Mouse (Mus musculus) left cerebral cortex, adult 18-20 months (tissue): ENCODE data around the gene Slco2a1. TPM values are rescaled to one million over a fixed set of nuclear protein-coding genes. Genes with fewer than 3 reads are reported as not detected.
"Not testable (repeated sequence)": the region's sequence is repeated elsewhere in the genome, so short reads cannot be mapped to it uniquely, and the experiment has no call there.

Experiments
- DNase-seq, 2 experiments: peaks; one replicate each; pipeline ENCODE4 v3.0.0; 2021 to 2022; ENCODE audit warnings: low spot score in 2 of 2, mixed read lengths in 1 of 2
- total RNA-seq, 2 experiments: library from RNA; stranded (reverse); gene quantifications; 2 replicates each; pipeline ENCODE4 v1.2.3; 2021

The Slco2a1 gene
- total RNA-seq, 2 experiments from 2014 or later: 1.1 to 1.5 TPM

DNA sequence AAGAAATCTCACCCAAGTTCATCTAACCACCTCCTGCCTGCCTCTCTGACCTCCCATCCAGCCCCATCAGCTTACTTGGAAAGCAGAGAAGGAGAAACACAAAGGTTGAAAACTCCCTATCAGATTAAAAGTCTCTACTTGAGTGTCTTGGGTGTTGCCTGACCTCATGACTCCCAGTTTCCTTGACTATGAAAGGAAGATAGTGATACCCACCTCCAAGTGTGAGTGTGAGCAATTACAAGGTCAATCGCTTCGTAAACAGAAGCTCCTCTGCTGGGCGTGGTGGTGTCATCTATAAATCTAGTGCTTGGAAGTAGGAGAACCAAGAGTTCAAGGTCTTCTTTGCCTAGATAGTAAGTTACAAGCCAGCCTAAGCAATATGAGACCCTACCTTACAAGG lies 91.7 kb downstream of the Slco2a1 start:
- DNase-seq: no peak

DNA sequence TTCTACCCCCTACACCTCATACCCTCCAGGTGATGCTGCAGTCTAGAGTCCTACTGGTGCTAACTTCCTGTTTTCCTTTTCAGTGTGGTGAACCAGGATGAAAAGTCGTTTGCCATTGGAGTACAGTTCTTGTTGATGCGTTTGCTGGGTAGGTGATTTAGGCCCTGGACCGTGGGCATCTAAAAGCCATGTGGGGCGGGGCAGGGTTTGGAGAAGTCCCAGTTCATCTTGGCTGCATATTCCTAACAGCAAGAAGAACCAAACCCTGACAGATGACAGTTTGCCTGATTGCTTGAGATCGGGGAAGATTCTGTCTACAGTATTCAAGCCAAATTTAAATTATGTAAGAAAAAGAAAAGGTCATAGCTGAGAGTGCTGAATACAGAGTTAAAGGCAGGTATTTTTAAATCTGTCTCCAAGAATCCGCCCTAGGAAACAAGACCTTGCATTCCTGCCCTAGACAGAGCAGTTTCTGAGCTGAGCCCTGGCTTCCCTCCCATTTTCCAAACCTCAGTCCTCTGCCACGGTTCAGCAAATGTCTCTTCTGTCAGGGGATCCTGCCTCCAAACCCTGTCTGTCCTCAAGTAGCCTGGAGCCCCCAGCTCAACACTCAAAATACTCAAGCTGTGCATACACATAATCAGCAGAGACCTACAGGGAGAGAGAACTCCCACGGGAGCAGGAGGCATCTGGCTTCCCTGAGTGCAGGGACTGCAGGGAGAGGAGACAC lies 93.9 kb downstream of the Slco2a1 start:
- DNase-seq: no peak

DNA sequence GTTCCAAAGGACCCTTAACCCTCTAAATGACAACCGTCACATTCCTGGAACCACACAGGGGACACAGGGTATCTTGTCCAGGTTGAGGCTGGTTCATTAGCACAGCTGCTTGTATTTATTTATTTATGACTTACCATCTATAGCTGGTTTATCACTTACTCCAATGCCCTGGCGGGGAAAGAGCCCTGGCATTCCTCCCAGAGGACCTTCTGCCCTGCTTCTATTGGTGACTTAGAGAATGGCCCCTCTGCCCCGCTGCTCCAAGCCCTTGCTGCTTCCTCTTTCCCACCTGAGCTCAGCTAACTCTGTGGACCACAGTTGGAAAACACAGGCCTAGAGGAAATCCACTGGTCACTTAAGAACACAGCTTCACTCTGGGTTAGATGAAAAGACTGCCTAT lies 94.9 kb downstream of the Slco2a1 start:
- no peak for DNase-seq

DNA sequence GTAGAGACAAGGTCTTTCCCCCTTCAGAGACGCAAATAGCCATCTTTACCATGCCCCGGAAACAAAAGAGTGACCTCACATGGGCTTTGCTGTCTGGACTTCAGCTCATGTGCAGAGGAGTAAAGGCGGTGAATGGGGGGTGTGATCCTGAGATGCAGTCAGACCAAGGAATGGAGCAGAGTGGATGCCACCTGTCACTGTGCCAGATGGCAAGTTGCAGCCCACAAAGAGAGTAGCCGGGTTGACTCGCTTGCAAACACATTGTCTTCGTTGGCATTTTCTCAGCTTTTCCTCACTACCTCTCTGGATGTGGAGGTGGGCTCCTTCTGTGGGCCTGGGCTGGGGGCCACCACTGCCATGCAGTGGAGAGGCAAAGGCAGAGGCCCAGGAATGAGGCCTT lies 98.2 kb downstream of the Slco2a1 start:
- DNase-seq: no peak

DNA sequence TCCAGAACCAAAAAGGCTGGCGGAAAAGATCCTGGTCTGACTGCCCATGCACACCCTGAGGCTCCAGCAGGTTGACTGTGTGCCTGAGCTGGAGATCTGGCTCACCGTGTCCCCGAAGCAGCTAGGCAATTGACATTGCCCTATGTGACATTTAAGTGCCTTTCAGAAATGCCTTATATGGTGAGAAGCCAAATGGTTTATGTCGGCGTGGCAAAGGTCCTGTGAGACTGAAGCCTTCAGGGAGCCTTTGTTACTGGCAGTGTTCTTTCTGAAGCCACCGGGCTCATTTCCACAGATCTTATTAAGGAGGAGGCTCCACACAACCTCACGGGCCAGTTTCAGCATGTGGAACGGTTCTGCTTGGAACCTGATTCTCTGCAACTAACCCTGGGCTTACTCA lies 98.8 kb downstream of the Slco2a1 start:
- DNase-seq: no peak

DNA sequence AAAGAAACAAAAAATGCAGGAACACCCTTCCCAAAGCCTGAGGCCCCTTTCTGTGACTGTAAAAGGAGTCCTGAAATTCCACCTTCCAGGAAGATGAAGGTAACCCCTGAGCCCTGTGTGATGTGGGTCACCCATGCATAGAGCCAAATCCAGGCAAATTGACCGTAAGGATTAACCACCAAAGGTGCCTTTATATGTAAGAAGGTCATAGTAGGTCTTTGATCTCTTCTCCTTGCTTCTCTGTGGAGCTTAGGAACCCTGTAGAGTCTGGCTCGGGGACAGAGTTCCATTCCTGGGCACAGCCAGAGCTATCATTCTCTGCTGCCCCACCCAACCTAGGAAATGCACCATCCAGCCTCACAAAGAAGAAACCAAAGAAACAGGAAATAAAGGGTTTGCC lies 100.1 kb downstream of the Slco2a1 start:
- DNase-seq: no peak

DNA sequence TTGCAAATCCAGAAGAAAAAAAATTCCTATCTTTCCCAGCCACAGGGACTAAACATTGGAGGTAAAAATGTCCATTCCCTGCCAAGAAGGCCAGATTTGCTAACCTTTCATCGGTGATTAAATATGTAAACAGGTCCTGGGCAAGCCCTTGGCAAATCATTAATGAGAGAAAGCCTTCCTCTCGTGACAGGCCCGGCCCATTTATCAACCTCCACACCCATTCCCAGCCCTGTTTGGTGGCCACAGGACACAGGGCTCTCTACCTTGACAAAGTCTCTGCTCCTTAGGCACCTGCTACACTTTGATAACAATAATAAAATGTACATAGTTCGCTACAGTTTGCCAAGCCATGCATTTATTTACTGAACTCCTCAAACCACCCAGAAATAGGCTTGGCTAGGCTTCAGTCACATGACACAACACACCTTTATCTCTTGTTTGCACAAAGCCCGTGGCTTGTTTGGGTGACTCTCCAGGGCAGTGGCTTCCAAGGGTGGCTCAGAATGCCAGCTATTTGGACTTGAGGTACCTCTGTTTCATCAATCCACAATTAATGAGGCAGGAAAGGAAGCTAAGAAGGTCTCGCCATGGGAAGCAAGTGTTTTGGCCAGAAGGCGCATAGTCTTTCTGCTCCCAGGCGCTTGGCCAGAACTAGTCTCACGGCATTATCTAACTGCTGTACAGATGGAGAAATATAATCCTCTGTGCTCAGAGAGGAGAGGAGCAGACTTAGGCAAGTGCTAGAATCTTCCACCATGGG lies 101.8 kb downstream of the Slco2a1 start:
- no peak for DNase-seq

DNA sequence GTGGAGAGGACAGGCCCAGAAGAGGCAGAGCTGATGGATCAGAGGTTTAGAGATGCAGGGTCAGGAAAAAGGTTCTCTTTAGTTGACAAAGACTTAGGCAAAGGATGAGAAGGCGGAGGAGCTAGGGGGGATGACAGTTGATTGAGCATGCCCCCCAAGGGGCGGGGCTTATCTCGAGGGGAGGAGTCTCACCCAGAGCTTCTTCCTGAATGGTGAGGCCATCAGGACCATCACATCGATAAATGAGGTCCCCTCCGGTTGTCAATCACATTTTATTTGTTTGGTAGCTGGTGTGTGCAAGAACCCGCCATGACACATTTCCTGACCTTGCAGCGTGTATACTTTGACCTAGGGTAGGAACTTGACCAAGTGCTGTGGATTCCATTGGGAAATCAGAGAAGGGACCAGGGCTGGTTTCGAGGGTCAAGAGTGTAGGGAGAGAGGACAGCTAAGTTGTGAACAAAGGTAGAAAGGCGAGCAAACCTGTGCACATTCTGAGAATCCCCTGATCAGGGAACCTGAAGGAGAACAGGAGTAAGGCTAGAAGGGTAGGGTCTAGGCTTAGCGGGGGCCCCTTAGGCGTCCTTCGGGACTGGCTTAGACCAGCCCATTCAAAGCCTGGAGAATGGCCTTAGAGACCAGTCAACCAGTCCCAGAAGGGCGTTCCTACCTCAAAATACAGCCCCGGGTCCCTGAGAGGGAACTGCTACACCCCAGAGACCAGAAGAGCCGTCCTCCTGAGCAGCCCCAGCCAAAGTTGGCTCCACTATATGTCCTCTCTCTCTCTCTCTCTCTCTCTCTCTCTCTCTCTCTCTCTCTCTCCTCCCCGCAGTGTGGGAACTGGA lies 102.7 kb downstream of the Slco2a1 start:
- no peak for DNase-seq

DNA sequence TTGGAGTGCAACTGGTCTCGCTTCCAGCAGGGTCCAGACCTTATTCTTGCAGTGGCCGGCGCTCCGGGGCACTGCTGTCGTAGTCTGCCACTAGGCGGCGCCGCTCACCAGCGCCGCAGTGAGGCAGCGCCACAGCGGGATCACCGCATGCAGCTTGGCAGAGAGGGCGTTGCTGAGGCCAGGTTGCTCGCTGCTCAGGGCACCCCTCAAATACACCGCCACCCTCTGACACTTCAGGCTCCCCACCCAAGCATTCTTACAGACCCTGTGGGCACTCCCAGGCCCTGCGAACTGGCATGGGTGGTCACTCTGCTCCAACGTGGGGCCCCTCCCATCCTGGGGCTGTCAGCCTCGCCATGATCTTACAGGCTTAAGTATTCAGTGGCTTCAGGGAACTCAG lies 103.7 kb downstream of the Slco2a1 start:
- peak; percentile 83 to 85 for DNase-seq

DNA sequence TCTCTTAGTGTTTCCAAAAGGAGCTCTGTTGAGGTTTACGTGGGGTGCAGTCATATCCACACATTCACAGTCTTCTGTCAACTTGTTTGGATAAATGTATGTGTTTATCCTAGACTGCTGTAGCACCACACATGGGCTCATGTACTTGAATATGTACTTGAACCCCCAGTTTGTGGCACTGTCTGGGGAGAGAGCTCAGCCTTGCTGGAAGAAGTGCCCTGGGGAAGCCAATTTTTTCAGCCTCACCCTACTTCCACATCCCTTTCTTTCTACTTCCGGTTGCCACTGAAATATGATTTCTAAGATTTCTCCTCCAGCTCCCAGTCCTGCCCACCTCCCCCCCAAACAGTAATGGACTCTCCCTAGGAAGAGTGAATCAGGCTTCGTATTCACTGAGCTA lies 105.2 kb downstream of the Slco2a1 start:
- DNase-seq: no peak

DNA sequence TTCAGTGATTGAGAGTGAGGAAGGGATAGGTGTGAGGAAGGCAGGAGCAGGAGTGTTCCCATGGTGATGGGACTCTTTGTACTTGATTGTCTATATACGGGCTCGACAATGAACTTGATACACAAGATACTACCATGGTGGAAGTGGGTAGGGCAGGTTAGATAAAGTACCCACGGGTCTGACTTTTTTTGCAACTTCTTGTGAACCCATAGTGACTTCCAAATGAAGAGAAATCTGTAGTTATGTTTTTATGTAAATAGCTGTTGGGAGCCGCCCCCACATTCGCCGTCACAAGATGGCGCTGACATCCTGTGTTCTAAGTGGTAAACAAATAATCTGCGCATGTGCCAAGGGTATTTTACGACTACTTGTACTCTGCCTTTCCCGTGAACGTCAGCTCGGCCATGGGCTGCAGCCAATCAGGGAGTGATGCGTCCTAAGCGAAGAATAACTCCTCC lies 119.9 kb downstream of the Slco2a1 start:
- not testable (repeated sequence) for DNase-seq

DNA sequence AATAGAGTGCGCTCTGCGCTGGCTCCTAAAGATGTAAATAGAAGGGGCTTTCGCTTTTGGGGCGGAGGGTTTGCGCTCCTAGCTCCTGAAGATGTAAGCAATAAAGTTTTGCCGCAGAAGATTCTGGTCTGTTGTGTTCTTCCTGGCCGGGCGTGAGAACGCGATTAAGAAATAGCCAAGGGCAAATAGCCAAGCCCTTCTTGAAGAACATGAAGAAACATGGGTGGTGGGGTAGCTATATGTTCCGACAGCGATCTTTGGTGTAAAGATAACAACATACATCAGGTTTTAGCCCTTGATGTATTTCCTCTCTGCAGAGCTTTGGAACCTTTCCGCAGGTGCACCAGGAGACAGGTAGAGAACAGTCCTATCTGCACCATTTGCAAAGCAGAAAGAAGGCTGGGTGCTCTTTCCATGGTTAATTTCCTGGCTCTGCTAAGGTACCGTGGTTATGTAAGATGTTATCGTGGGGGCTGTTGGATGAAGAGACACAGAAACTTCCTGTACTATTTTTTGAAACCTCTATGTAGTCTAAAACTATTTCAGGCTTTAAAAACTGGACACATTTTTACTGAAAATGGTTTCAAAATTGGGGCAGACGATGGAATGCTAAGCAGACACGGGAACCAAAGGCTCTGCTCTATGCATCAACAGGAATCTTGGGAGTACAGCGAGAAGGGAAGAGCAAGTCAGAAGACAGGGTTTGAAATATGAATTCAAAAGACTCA lies 120.6 kb downstream of the Slco2a1 start:
- peak in 1 of 2 experiments; percentile 45 for DNase-seq

DNA sequence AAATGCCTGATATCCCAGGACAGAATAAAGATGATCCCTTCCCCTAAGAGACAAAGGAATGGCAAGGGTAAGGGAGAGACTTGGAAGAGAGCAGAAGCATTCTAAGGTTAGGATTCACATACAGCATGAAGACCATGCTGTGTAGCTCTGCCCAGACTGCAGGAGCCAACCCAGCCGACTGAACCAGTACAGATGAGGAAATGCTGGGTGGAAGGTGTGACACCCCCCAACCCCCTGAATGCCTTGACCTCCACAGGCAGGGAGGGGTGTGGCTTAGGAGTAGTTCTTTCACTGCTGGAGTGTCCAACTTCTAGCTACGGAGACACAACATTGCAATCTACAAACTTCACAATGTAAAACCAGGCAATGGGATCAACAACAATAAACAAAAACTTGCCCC lies 121.4 kb downstream of the Slco2a1 start:
- no peak for DNase-seq

DNA sequence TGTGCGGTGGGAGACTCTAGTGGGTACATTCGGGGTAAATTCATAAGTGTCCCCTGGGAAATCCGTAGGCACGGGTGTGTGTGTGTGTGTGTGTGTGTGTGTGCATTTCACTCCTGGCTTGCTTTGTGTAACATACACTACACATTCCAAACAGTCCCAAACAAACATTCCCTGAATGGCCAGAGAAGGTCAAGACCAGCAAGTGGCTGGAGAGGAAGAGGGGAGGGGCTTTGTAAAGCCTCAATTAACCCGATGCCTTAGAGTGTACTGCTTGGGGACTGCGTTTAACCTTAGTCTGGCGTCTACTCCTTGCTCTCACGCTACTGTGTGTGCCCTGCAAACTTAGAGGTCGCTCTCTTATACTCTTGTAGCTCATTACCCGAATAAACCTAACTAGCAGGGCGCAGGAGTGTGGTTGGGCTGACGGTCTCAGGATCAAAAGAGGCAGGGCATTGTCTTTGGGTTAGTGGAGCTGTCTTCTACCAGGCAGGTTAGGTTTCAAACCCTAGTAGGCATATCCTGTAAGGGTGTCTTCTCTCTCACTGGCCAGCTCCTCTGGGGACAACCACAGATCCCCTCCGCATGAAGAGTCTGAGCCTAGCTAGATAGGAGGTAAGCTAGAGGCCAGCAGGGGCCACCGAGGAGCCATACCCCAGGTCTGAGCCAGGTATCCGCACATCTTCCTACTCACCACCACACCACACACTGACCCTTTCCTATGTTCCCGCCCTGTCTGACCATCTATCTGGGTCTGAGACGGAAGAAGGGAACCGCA lies 122.4 kb downstream of the Slco2a1 start:
- DNase-seq: no peak

DNA sequence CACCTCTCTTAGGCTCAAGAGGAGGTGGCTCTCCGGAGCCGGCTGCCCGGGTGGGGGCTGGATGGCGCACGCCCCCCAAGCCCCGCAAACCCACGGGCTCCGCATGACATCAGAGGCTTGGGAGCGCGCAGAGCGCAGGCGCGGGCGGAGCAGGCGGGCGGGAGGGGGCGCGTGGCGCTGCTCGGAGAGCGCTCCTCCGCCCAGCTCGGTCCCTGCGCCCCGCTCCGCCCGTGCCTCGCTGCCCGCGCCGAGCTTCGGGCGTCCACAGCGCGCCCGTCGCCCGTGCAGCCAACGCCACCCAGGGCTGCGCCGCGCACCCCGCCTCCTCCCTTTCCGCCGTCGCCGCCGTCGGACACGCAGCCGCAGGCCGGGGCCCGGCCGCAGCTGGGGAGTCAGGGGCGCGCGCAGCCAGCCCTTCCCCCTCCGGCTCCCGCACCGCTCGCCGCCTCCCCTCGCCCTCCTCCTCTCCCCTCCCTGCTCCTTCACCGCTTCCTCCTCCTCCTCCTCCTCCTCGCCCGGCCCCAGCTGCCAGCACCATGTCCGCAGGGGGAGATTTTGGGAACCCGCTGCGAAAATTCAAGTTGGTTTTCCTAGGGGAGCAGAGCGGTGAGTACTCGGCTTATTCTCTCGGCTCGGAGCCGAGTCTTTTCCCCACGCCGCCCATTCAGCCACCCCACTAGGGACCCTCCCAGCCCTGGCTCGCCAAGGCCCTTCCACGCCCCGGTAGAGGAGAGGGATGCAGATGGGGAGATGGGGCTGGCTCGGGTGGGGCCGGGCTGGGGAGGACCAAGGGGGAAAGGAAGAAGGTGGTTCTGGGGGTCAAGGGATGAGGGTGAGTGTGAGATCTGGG lies 123.3 kb downstream of the Slco2a1 start, which contains the start of gene Rab6b:
Gene Rab6b (plus strand): TSS at position 167 of the 850 bp plus-strand sequence.
- DNase-seq: peak; percentile 69 to 79

DNA sequence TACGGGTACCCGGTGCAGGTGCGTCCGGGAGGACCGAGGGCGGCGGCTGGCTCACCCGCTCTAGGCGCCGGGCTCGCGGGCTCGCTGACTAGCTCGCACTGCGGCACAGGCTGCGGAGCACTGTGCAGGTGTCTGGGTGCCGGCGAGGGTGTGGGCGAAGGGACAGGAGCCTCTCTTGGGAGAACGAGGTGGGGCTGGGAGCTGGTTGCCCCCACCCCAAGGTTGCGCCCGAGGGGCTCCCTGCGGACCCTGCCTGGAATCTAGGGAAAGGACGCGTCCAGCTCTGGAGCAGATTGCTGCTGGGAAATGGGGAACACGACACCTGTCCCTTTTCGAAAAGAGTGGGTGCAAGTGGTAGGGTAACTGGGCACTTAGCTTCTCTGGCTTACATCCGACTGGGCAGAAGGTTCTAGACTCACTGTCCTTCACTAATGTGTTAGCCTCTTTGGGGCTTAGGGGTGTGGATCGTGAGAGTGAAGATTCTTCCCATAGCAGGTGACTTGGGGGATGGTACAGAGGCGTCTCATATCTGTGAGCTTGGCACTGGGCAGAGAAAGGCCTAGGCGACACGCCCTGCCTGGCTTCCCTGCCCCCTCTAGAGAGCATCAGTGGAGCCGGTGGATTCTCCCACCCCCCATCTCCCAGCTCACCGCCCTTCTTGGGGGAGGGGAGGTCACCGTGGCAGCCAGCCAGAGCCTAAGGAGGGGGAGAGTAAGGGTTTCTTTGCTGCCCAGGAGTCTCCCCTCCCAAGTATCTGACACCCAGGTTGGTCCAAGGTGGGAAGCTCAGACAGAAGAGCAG lies 124.2 kb downstream of the Slco2a1 start:
- DNase-seq: peak in 1 of 2 experiments; percentile 52

DNA sequence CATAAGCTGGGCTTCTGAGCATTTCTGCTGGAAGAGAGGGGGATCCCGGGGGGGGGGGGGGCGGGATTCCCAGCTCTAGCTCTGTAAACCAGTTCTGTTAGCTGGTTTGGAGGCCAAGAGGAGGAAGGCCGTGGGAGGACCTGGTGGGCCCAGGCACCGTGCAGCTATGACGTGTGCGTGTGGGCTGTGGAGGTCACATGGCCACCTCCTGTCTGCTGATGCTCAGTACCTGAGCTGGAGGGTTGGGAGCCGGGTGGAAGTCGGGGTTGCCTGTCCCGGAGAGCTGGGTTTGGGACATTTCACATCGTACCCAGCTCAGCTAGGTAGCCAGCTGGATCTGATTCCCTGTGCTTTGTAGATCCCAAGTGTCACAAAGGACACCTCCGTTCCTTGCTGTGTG lies 124.8 kb downstream of the Slco2a1 start:
- DNase-seq: peak; percentile 75 to 82

DNA sequence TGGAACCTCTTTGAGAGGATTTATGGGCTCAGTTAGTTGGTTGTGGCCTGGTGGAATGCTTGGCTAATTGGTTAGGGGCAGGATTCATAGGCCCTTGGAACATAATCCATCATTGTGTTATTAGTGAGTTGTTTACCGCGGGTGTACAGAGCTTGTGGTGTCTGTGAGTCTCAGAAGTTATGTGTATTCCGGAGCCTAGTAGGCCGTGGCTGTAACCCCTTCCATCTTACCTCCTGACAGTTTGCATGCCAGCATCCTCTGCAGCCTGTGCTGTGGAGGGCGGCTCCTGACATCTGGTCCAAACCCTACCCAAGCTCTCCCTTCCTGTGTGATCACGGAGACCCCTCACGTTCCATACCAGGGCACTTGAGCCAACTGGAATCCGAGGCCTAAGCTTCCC lies 125.8 kb downstream of the Slco2a1 start:
- DNase-seq: no peak
